Mouse (Mus musculus) ES-E14 (cell line): ENCODE results near the gene Klhl20.

Experiments used
- HCFC1 ChIP-seq: IDR thresholded peaks from 2 replicates; pipeline ENCODE4 v1.6.1; 2012; ENCODE audit warnings: low read length, inconsistent platforms, borderline replicate concordance; ENCODE audit not compliant: insufficient read depth
- MAFK ChIP-seq: IDR thresholded peaks from 2 replicates; pipeline ENCODE4 v1.6.1; 2014; ENCODE audit warnings: mild to moderate bottlenecking, low read depth, low read length, inconsistent platforms; ENCODE audit not compliant: insufficient read depth
- ZC3H11A ChIP-seq: IDR thresholded peaks from 2 replicates; pipeline ENCODE4 v1.6.1; 2012; ENCODE audit warnings: low read depth, mild to moderate bottlenecking, inconsistent platforms, low read length, borderline replicate concordance
- ZNF384 ChIP-seq: IDR thresholded peaks from 2 replicates; pipeline ENCODE4 v1.6.1; 2012; ENCODE audit warnings: low read depth, low read length, inconsistent platforms

DNA sequence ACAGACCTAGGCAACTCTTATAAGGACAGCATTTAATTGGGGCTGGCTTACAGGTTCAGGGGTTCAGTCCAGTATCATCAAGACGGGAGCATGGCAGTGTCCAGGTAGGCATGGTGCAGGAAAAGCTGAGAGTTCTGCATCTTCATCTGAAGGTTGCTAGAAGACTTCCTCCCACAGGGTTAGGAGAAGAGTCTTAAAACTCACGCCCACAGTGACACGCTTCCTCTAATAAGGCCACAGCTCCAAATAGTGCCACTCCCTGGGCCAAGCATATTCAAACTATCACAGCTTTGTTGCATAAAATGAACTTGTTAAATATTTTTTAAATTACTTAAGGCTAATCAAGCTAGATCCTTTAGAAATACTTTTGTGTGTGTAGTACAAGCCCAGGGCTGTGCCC, 54.1 kb downstream of the Klhl20 start:
- TF ChIP-seq HCFC1, result no peak
- TF ChIP-seq ZC3H11A, result no peak
- TF ChIP-seq MAFK, result no peak
- TF ChIP-seq ZNF384, result no peak
